Mouse (Mus musculus) liver, adult 10 weeks (tissue): ENCODE data around the gene Zfyve16. TPM values are rescaled to one million over a fixed set of nuclear protein-coding genes. Genes with fewer than 3 reads are reported as not detected.

Experiments used
- polyA plus RNA-seq: library from polyadenylated mRNA; stranded (reverse); fragments of 350-450 nt; fragmentation: Illumina TruSeq; extraction: RNeasy Lipid Tissue Mini Kit (QIAGEN cat#74804); gene quantifications from one replicate; pipeline ENCODE4 v1.2.3, GENCODE M21; 2014; ENCODE audit warnings: low read depth, low replicate concordance

Gene Zfyve16
- polyA plus RNA-seq, result 6.3 TPM

DNA sequence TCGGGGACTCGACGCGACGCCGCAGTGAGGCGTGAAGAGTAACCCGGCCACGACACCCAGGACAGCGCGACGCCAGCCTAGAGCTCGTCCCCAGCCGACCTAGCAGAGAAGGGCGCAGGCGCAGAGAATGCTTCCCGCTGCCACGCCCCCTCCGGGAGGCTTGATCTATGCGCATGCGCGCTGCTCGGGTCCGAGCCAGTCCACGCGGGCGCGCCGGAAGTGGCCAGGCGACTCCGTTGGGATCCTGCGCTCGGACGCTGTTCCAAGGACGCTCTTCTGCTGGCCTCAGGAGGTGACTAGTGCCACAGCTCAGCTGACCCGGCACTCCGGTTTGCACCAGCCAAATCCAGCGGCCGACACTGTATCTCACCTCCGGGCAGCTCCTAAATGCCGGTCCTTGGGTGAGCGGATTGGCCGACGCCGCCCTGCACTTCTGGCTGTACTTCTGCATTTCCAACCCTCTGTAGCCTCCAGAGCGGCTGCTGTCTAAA, at the start of gene Zfyve16:
Gene Zfyve16, minus strand, starts transcription at position 148 of the 491 bp plus-strand sequence.

DNA sequence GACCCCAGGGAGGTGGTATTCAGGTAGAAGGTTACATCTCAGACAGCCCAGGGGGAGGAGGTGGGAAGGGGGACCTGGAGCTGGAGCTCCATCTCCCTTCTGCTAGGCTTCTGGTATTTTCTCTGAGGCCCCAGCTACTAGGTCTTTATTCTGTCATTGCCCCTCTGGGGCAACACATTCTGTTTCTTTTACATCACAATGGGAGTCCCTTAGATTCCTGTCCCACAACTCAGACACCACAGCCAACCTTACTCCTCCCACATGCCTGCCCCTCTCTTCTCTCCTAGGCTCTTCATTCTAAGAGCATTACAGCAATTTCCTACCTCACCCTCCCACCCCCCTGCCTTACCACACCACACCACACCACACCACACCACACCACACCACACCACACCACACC, 45.4 kb upstream of the Zfyve16 start, which contains the start of gene Spz1:
Gene Spz1, minus strand, starts transcription at position 101 of the 400 bp plus-strand sequence.

DNA sequence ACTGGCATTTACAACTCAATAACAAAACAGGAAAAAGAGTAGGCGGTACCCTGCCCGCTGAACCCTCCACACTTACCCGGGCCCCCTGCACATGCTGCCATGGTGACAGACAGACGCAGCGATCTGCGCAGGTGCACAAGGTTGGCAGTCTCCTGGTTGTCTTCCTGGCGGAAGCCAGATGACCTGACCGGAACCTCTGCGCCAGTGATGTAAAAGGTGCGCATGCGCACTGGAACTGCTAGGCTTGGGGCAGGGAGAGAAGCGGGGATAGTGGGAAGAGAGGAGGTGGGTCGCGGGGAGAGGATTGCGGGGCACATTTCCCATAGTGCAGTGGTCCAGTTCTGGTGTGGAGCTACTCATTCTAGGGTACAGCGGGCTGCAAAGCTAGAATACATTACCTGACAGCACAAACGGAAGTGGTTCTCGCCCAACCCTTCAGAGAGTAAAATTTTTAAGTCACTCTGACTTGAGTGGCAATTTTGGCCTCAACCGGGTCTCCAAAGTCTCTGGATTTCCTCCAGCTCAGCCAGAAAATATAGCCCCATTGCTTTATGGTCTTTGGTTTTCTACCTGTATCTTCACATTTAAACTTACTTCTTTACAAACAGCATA, 46.7 kb downstream of the Zfyve16 start, which contains the start of gene Fam151b:
Gene Fam151b, minus strand, starts transcription at position 164 of the 612 bp plus-strand sequence.

Other genes with a start within 250 kb of the Zfyve16 start
- gene Gm20379, start 224.9 kb downstream of the Zfyve16 start, polyA plus RNA-seq, result not detected
- 31.8 TPM for gene Dhfr, start 176.1 kb downstream of the Zfyve16 start, polyA plus RNA-seq
- 20.1 TPM for gene Msh3, start 175.9 kb downstream of the Zfyve16 start, polyA plus RNA-seq
- gene Ankrd34b, start 105.0 kb downstream of the Zfyve16 start, polyA plus RNA-seq, result not detected
- 7.7 TPM for gene Fam151b, start 46.9 kb downstream of the Zfyve16 start, polyA plus RNA-seq
- 0.34 TPM for gene Spz1, start 45.3 kb upstream of the Zfyve16 start, polyA plus RNA-seq
- gene Serinc5, start 80.2 kb upstream of the Zfyve16 start, polyA plus RNA-seq, result 22.2 TPM